Mouse (Mus musculus): ENCODE measurements around the gene Acta2.
A peak's percentile ranks its signal among the peaks of the same experiment; 100 is the strongest.
"Not testable (repeated sequence)": the region's sequence is repeated elsewhere in the genome, so short reads cannot be mapped to it uniquely, and the experiment has no call there.

The Acta2 gene

GRCm38 (mm10) chr19:34220732-34221380, 34.5 kb downstream of the Acta2 start:
- DNase-seq (ENCODE audit: low read depth, low spot score), result no peak

GRCm38 (mm10) chr19:34219260-34219968, 36.0 kb downstream of the Acta2 start:
- no peak for DNase-seq (ENCODE audit: low read depth, low spot score)

- no peak for DNase-seq (ENCODE audit: low read depth, low spot score)
Observed at GRCm38 (mm10) chr19:34217761-34218160, 37.6 kb downstream of the Acta2 start.

GRCm38 (mm10) chr19:34216956-34217355, 38.4 kb downstream of the Acta2 start:
- DNase-seq (ENCODE audit: low read depth, low spot score), result no peak

- DNase-seq (ENCODE audit: low read depth, low spot score), result peak; percentile 68
Observed at GRCm38 (mm10) chr19:34214136-34214535, 41.3 kb downstream of the Acta2 start.

- DNase-seq (ENCODE audit: low read depth, low spot score), result no peak
Observed at GRCm38 (mm10) chr19:34213251-34213645, 42.1 kb downstream of the Acta2 start.

GRCm38 (mm10) chr19:34212489-34213250, 42.7 kb downstream of the Acta2 start:
- DNase-seq (ENCODE audit: low read depth, low spot score), result no peak

- no peak for DNase-seq (ENCODE audit: low read depth, low spot score)
Observed at GRCm38 (mm10) chr19:34210841-34211240, 44.5 kb downstream of the Acta2 start.

- DNase-seq (ENCODE audit: low read depth, low spot score), result no peak
Observed at GRCm38 (mm10) chr19:34209930-34210581, 45.3 kb downstream of the Acta2 start.

GRCm38 (mm10) chr19:34209031-34209430, 46.4 kb downstream of the Acta2 start:
- peak; percentile 46 for DNase-seq (ENCODE audit: low read depth, low spot score)

- no peak for DNase-seq (ENCODE audit: low read depth, low spot score)
Observed at GRCm38 (mm10) chr19:34206760-34207440, 48.5 kb downstream of the Acta2 start.

GRCm38 (mm10) chr19:34206128-34206527, 49.3 kb downstream of the Acta2 start:
- not testable (repeated sequence) for DNase-seq (ENCODE audit: low read depth, low spot score)

- no peak for DNase-seq (ENCODE audit: low read depth, low spot score)
Observed at GRCm38 (mm10) chr19:34202668-34203067, 52.7 kb downstream of the Acta2 start.

GRCm38 (mm10) chr19:34199488-34199887, 55.9 kb downstream of the Acta2 start:
- DNase-seq (ENCODE audit: low read depth, low spot score), result no peak

- no peak for DNase-seq (ENCODE audit: low read depth, low spot score)
Observed at GRCm38 (mm10) chr19:34198901-34199300, 56.5 kb downstream of the Acta2 start.

- no peak for DNase-seq (ENCODE audit: low read depth, low spot score)
Observed at GRCm38 (mm10) chr19:34198066-34198465, 57.3 kb downstream of the Acta2 start.

GRCm38 (mm10) chr19:34195031-34195430, 60.4 kb downstream of the Acta2 start:
- DNase-seq (ENCODE audit: low read depth, low spot score), result no peak

GRCm38 (mm10) chr19:34194132-34194745, 61.2 kb downstream of the Acta2 start:
- DNase-seq (ENCODE audit: low read depth, low spot score), result no peak

GRCm38 (mm10) chr19:34193683-34194082, 61.7 kb downstream of the Acta2 start:
- DNase-seq (ENCODE audit: low read depth, low spot score), result no peak

GRCm38 (mm10) chr19:34193149-34193548, 62.2 kb downstream of the Acta2 start:
- DNase-seq (ENCODE audit: low read depth, low spot score), result peak; percentile 21

Data from ZHBTc4 (cell line).